Mouse (Mus musculus): ENCODE results near the gene Ubac1. TPM values are rescaled to one million over a fixed set of nuclear protein-coding genes. Genes with fewer than 3 reads are reported as not detected.

The Ubac1 gene
- polyA plus RNA-seq, 1 experiment from 2014 or later = 113 TPM

GRCm38 (mm10) chr2:26020714-26021560 is 610 bp downstream of the Ubac1 start:
- Histone ChIP-seq H3K4me2 (ENCODE audit: low read depth, low read length) (peak overlapping the region; percentile 86), H3K9me3 (replicated peaks; ENCODE audit: control insufficient read depth, low read length) (no peaks in the 10 kb centered on the region), H3K27ac (replicated peaks; ENCODE audit: low read depth, low read length) (peak overlapping the region; percentile 67), H3K9ac (replicated peaks; ENCODE audit: low read length) (peak overlapping the region; percentile 80), H3K4me3 (ENCODE audit: low read depth, low read length) (peak overlapping the region; percentile 85), H3K4me1 (ENCODE audit: control insufficient read depth, insufficient read depth, low read length) (no peaks in the 10 kb centered on the region), H3K36me3 (replicated peaks; ENCODE audit: control insufficient read depth, insufficient read depth, low read depth, low read length) (no peaks in the 10 kb centered on the region), H3K27me3 (ENCODE audit: control insufficient read depth, insufficient read depth, low read length) (no peaks in the 10 kb centered on the region)
- WGBS = 3% methylated on average over 37 of the region's 38 CpGs
- ATAC-seq (replicated peaks; ENCODE audit: insufficient number of reproducible peaks, low FRiP score, low TSS enrichment, low read depth) (peak; percentile 46), DNase-seq (ENCODE audit: low spot score) (peak; percentile 30)

- Histone ChIP-seq H3K9me3 (replicated peaks; ENCODE audit: control insufficient read depth, low read length) (no peaks in the 10 kb centered on the region), H3K27me3 (ENCODE audit: control insufficient read depth, insufficient read depth, low read length) (no peaks in the 10 kb centered on the region), H3K4me1 (ENCODE audit: control insufficient read depth, insufficient read depth, low read length) (no peaks in the 10 kb centered on the region), H3K36me3 (replicated peaks; ENCODE audit: control insufficient read depth, insufficient read depth, low read depth, low read length) (no peaks in the 10 kb centered on the region), H3K4me2 (ENCODE audit: low read depth, low read length) (no peak overlapping the region), H3K9ac (replicated peaks; ENCODE audit: low read length) (no peak overlapping the region), H3K27ac (replicated peaks; ENCODE audit: low read depth, low read length) (no peak overlapping the region), H3K4me3 (ENCODE audit: low read depth, low read length) (no peak overlapping the region)
- 85% methylated on average over 3 of the region's 3 CpGs for whole genome bisulfite sequencing
- ATAC-seq (replicated peaks; ENCODE audit: insufficient number of reproducible peaks, low FRiP score, low TSS enrichment, low read depth) = no peak
- DNase-seq (ENCODE audit: low spot score) = no peak
Measured at GRCm38 (mm10) chr2:26019923-26020322, 1.6 kb downstream of the Ubac1 start.

GRCm38 (mm10) chr2:26017326-26017725 is 4.2 kb downstream of the Ubac1 start:
- no peak overlapping the region for H3K9ac ChIP-seq (replicated peaks; ENCODE audit: low read length)
- ATAC-seq (replicated peaks; ENCODE audit: insufficient number of reproducible peaks, low FRiP score, low TSS enrichment, low read depth) = no peak

GRCm38 (mm10) chr2:26013674-26014073 is 7.9 kb downstream of the Ubac1 start:
- no peak overlapping the region for H3K27ac ChIP-seq (replicated peaks; ENCODE audit: low read depth, low read length)
- no peaks in the 10 kb centered on the region for H3K4me1 ChIP-seq (ENCODE audit: control insufficient read depth, insufficient read depth, low read length)
- WGBS = 95% methylated on average over 3 of the region's 3 CpGs
- no peaks in the 10 kb centered on the region for H3K9me3 ChIP-seq (replicated peaks; ENCODE audit: control insufficient read depth, low read length)
- no peak for DNase-seq (ENCODE audit: low spot score)
- no peak overlapping the region for H3K4me3 ChIP-seq (ENCODE audit: low read depth, low read length)
- no peaks in the 10 kb centered on the region for H3K27me3 ChIP-seq (ENCODE audit: control insufficient read depth, insufficient read depth, low read length)
- H3K4me2 ChIP-seq (ENCODE audit: low read depth, low read length) = no peak overlapping the region
- no peak for ATAC-seq (replicated peaks; ENCODE audit: insufficient number of reproducible peaks, low FRiP score, low TSS enrichment, low read depth)
- H3K9ac ChIP-seq (replicated peaks; ENCODE audit: low read length) = no peak overlapping the region
- H3K36me3 ChIP-seq (replicated peaks; ENCODE audit: control insufficient read depth, insufficient read depth, low read depth, low read length) = peaks cover 3% of the 10 kb centered on the region

More at GRCm38 (mm10) chr2:26017326-26017725, 4.2 kb downstream of the Ubac1 start:
- Histone ChIP-seq H3K27me3 (ENCODE audit: control insufficient read depth, insufficient read depth, low read length) (no peaks in the 10 kb centered on the region), H3K36me3 (replicated peaks; ENCODE audit: control insufficient read depth, insufficient read depth, low read depth, low read length) (peaks cover 3% of the 10 kb centered on the region), H3K4me2 (ENCODE audit: low read depth, low read length) (no peak overlapping the region), H3K27ac (replicated peaks; ENCODE audit: low read depth, low read length) (no peak overlapping the region), H3K9me3 (replicated peaks; ENCODE audit: control insufficient read depth, low read length) (no peaks in the 10 kb centered on the region), H3K4me1 (ENCODE audit: control insufficient read depth, insufficient read depth, low read length) (no peaks in the 10 kb centered on the region), H3K4me3 (ENCODE audit: low read depth, low read length) (no peak overlapping the region)
- DNase-seq (ENCODE audit: low spot score) = no peak
- 81% methylated on average over 4 of the region's 4 CpGs for WGBS

GRCm38 (mm10) chr2:26011420-26011819 is 10.1 kb downstream of the Ubac1 start:
- Histone ChIP-seq H3K36me3 (replicated peaks; ENCODE audit: control insufficient read depth, insufficient read depth, low read depth, low read length) (peaks cover 9% of the 10 kb centered on the region), H3K27me3 (ENCODE audit: control insufficient read depth, insufficient read depth, low read length) (no peaks in the 10 kb centered on the region), H3K9ac (replicated peaks; ENCODE audit: low read length) (no peak overlapping the region), H3K9me3 (replicated peaks; ENCODE audit: control insufficient read depth, low read length) (no peaks in the 10 kb centered on the region), H3K4me2 (ENCODE audit: low read depth, low read length) (no peak overlapping the region), H3K4me1 (ENCODE audit: control insufficient read depth, insufficient read depth, low read length) (no peaks in the 10 kb centered on the region), H3K4me3 (ENCODE audit: low read depth, low read length) (no peak overlapping the region), H3K27ac (replicated peaks; ENCODE audit: low read depth, low read length) (no peak overlapping the region)
- ATAC-seq (replicated peaks; ENCODE audit: insufficient number of reproducible peaks, low FRiP score, low TSS enrichment, low read depth) (no peak), DNase-seq (ENCODE audit: low spot score) (no peak)
- WGBS = 71% methylated on average over 1 of the region's 1 CpGs

DNA sequence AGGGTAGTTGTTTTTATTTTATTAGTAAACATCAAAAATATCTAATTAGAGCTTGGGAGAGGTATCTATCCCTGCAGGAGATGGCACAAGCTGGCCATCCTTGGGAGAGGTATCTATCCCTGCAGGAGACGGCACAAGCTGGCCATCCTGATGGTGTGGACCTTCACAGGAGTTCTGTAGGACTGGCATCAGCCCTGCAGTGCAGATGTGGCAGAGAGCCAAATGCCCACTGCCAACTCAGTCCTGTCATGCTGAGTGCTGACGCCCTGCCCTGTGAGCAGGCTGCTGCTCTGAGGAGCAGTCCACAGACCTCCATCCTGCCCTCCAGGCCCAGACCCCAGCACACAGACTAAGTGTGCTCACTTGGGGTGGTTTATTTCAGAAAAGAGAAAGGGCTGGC is 19.5 kb downstream of the Ubac1 start:
- 88% methylated on average over 2 of the region's 2 CpGs for WGBS
- Histone ChIP-seq H3K36me3 (replicated peaks; ENCODE audit: control insufficient read depth, insufficient read depth, low read depth, low read length) (peaks cover 2% of the 10 kb centered on the region; the same call in 1 of the 2 replicates), H3K27ac (replicated peaks; ENCODE audit: low read depth, low read length) (no peak overlapping the region), H3K4me1 (ENCODE audit: control insufficient read depth, insufficient read depth, low read length) (no peaks in the 10 kb centered on the region), H3K4me3 (ENCODE audit: low read depth, low read length) (no peak overlapping the region), H3K9ac (replicated peaks; ENCODE audit: low read length) (no peak overlapping the region), H3K27me3 (ENCODE audit: control insufficient read depth, insufficient read depth, low read length) (no peaks in the 10 kb centered on the region), H3K9me3 (replicated peaks; ENCODE audit: control insufficient read depth, low read length) (no peaks in the 10 kb centered on the region), H3K4me2 (ENCODE audit: low read depth, low read length) (no peak overlapping the region)
- DNase-seq (ENCODE audit: low spot score) = no peak
- no peak for ATAC-seq (replicated peaks; ENCODE audit: insufficient number of reproducible peaks, low FRiP score, low TSS enrichment, low read depth)

- peaks cover 2% of the 10 kb centered on the region; the same call in 1 of the 2 replicates for H3K36me3 ChIP-seq (replicated peaks; ENCODE audit: control insufficient read depth, insufficient read depth, low read depth, low read length)
- no peak overlapping the region for H3K4me2 ChIP-seq (ENCODE audit: low read depth, low read length)
- ATAC-seq (replicated peaks; ENCODE audit: insufficient number of reproducible peaks, low FRiP score, low TSS enrichment, low read depth) = no peak
- H3K4me3 ChIP-seq (ENCODE audit: low read depth, low read length) = no peak overlapping the region
- no peaks in the 10 kb centered on the region for H3K27me3 ChIP-seq (ENCODE audit: control insufficient read depth, insufficient read depth, low read length)
- WGBS = 91% methylated on average over 5 of the region's 5 CpGs
- no peak overlapping the region for H3K9ac ChIP-seq (replicated peaks; ENCODE audit: low read length)
- no peaks in the 10 kb centered on the region for H3K4me1 ChIP-seq (ENCODE audit: control insufficient read depth, insufficient read depth, low read length)
- DNase-seq (ENCODE audit: low spot score) = no peak
- H3K9me3 ChIP-seq (replicated peaks; ENCODE audit: control insufficient read depth, low read length) = no peaks in the 10 kb centered on the region
- no peak overlapping the region for H3K27ac ChIP-seq (replicated peaks; ENCODE audit: low read depth, low read length)
Measured at GRCm38 (mm10) chr2:26001136-26001535, 20.4 kb downstream of the Ubac1 start.

DNA sequence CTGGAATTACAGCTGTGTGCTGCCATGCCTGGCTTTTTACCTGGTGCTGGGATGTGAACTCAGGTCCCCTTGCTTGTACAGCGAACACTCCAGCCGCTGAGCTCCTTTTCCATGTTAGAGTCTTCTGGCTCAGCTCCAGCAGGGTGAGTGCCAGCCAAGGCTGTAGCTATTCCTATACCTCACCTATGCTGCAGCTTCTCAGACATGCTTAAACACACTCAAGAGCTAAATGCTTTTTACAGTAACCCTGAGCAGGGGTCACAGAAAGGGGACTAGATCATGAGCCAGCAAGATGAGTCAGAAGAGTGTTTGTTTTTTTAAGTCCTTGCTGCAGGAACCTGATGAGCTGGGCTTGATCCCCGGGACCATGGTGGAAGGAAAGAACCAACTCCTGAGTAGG is 23.8 kb downstream of the Ubac1 start:
- Histone ChIP-seq H3K4me3 (ENCODE audit: low read depth, low read length) (no peak overlapping the region), H3K9me3 (replicated peaks; ENCODE audit: control insufficient read depth, low read length) (no peaks in the 10 kb centered on the region), H3K4me1 (ENCODE audit: control insufficient read depth, insufficient read depth, low read length) (no peaks in the 10 kb centered on the region), H3K9ac (replicated peaks; ENCODE audit: low read length) (no peak overlapping the region), H3K27me3 (ENCODE audit: control insufficient read depth, insufficient read depth, low read length) (no peaks in the 10 kb centered on the region), H3K36me3 (replicated peaks; ENCODE audit: control insufficient read depth, insufficient read depth, low read depth, low read length) (peaks cover 2% of the 10 kb centered on the region; the same call in 1 of the 2 replicates), H3K27ac (replicated peaks; ENCODE audit: low read depth, low read length) (no peak overlapping the region), H3K4me2 (ENCODE audit: low read depth, low read length) (no peak overlapping the region)
- WGBS = 86% methylated on average over 3 of the region's 3 CpGs
- no peak for ATAC-seq (replicated peaks; ENCODE audit: insufficient number of reproducible peaks, low FRiP score, low TSS enrichment, low read depth)
- no peak for DNase-seq (ENCODE audit: low spot score)

Measured in embryonic facial prominence, embryonic 11.5 days (tissue).